Mouse (Mus musculus): ENCODE measurements around the gene Sbsn.

Gene Sbsn

GRCm38 (mm10) chr7:30757001-30757400, 5.7 kb downstream of the Sbsn start:
- no peak for DNase-seq (ENCODE audit: low spot score in 2 of 2)

DNA sequence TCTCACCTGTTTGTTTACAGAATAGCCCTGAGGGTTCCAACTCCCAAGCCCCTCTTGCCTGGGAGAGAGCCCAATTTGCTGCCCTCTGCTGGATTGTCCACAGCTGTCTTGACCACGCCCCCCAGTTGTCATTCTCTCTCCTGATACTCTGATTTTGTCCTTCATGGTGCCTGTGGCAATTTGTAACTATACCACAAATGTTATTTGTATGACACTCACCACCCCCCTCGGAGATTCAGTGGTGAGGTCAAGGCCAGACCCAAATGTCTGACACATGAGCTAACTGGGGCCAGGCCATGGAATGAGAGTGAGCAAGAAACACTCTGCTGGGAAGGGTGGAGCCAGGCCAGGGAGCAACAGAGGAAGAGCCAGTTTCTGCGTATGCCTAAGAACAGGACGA, 7.6 kb downstream of the Sbsn start:
- DNase-seq (ENCODE audit: low spot score in 2 of 2), result no peak

DNA sequence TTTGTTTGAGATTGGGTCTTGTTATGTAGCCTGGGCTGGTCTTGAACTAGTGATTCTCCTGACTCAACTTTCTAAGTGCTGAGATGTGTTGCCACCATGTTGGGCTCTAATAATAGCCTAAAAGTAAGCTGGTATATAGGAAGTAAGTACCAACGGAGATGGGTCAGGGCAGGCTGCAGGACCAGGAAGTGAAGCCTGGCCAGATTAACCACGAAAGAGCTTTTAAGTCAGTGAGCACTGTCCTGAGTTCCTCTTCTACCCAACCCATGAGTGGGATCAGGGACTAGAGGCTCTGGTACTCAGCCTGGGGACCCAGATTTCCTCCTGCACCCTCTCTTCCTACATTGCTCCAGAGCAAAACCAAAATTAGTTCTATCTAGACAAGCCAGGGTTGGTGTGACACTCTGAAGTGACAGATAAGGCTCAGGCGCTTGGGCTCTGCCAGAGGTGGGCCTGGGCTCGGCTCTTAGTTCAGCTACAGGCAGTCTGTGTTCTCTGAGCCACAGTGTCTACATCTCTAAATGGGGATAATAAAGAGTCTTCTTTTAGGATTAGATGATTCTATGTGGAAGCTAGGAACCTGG, 10.6 kb downstream of the Sbsn start:
- DNase-seq (ENCODE audit: low spot score in 2 of 2), result no peak

- no peak for DNase-seq (ENCODE audit: low spot score in 2 of 2)
Measured at GRCm38 (mm10) chr7:30763456-30763855, 12.2 kb downstream of the Sbsn start, which contains the start of gene Dmkn. Gene Dmkn, plus strand, starts transcription at chr7:30763756.

GRCm38 (mm10) chr7:30765173-30765572, 13.9 kb downstream of the Sbsn start:
- no peak for DNase-seq (ENCODE audit: low spot score in 2 of 2)

DNA sequence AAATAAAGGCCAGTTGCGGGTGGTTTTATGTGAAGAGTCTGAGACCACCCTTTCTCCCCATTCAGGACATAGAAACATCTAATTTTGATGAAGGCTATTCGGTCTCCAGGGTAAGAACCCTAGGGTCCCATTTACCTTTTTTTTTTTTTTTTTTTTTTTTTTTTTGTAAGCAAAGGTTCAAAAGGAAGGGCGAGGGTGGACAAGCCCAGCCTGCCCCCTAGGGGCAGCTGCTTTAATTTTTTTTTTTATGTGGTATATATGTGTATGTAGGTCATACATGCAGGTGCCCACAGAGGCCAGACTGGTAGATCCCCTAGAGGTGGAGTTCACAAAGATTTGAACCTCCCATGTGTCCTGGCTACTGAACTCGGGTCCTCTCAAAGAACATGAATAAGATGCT, 15.1 kb downstream of the Sbsn start:
- no peak for DNase-seq (ENCODE audit: low spot score in 2 of 2)

DNA sequence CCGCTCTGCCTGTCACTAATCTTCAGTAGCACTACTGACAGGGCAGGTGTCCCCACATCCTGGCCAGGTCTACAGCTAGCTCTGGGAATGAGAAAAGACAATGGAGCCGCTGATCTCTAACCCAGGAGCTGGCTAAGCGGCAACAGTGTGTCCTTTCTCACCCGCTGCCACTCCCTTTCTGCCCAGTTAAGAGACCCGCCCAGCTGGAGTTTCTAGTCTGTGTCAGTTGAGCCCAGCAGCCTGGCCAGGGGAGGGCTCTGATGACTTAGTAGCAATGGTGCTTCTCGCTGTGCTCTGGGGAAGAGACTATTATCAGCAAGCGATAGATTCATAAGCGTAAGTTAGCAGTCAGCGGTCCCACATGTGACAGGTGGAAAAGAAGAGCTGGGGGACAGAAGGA, 18.0 kb downstream of the Sbsn start:
- peak in 1 of 2 experiments; percentile 29 for DNase-seq (ENCODE audit: low spot score in 2 of 2)

- peak in 1 of 2 experiments; percentile 39 for DNase-seq (ENCODE audit: low spot score in 2 of 2)
Measured at GRCm38 (mm10) chr7:30776104-30776503, 24.8 kb downstream of the Sbsn start.

DNA sequence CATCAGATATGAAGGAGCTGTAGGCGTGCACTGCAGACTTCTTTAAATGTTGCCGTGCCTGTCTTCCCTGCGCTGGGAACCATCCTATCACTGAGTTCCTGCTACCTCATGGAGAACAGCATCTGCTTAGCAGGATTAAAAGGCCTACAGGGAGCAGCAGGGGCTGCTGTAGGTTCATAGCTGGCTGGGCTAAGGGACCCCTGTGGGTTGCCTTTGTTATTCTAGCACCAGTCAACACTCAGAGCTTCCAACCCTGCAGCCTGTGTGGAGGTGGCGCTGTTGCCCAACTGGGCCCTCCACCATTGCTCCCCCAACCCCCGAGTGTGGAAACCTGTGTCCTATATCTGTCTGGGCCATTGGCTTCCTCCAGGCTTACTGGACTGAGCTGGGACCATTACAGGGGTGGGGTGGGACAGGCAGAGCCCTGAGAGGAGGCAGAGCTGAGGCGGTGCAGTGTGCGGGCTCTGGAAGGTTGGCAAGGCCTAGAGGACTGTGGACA, 25.9 kb downstream of the Sbsn start:
- DNase-seq (ENCODE audit: low spot score in 2 of 2), result no peak

DNA sequence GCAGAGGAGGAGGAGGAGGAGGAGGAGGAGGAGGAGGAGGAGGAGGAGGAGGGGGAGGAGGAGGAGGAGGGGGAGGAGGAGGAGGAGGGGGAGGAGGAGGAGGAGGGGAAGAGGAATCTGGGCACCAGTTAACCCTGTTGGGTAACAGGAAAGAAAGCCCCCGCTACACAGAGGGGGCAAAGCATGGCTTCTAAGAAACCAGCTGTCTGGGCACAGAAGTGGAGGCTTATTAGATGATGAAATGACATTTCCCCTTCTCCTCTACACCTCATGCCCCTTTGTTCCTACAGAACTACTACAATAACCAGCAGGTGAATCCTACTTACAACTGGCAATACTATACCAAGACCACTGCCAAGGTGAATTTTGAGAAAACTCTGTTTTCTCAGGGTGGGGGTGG, 26.6 kb downstream of the Sbsn start:
- no peak for DNase-seq (ENCODE audit: low spot score in 2 of 2)

GRCm38 (mm10) chr7:30781792-30782191, 30.5 kb downstream of the Sbsn start:
- DNase-seq (ENCODE audit: low spot score in 2 of 2), result no peak

- no peak for DNase-seq (ENCODE audit: low spot score in 2 of 2)
Measured at GRCm38 (mm10) chr7:30782658-30783057, 31.4 kb downstream of the Sbsn start.

DNA sequence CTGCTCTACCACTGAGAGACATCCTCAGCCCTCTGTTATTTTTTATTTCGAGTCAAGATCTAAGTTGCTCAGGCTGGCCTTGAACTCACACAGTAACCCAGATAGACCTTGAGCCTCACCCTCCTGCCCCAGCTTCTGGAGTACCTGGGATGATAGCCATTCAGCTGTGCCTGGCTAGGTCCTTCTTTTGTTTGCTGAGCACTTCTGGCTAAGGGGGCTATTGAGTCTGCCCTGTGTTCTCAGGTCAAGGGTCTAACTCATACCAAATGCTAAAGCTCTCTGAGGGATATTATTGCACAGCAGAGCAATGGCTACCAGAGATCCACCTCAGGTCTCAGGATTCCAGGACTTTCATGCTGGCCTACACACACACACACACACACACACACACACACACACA, 33.9 kb downstream of the Sbsn start:
- no peak for DNase-seq (ENCODE audit: low spot score in 2 of 2)

GRCm38 (mm10) chr7:30785721-30786546, 34.7 kb downstream of the Sbsn start:
- no peak for DNase-seq (ENCODE audit: low spot score in 2 of 2)

DNA sequence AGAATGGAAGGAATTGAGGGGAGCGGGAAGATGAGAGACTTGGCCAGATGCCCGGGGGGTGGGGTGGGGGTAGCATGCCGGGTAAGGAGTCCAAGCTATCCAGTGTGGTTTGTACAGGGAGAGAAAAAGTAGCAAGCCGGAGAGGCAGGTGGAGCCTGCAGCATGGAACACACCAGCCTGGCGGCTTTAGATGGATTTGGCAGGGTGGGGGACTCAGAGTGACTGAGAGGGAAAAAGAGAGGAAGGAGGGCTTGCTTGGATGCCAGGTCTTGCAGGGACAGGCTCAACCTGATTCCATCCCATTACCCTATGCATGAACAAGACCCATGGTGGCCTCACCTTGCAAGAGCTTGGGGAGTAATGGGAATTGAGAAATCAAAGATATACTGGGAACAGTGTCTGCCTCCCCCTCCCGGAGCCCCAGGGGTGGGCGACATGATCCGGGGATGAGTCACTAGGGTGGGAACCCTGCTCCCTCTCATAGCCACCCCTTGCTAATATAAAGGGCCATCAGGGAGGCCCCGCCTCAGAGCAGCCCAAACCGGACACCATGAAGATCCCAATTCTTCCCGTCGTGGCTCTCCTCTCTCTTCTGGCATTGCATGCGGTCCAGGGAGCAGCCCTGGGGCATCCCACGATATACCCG, 36.2 kb downstream of the Sbsn start, which contains the start of gene Krtdap:
TSS of gene Krtdap (plus strand) at position 520 of the 646 bp plus-strand sequence.
- no peak for DNase-seq (ENCODE audit: low spot score in 2 of 2)

DNA sequence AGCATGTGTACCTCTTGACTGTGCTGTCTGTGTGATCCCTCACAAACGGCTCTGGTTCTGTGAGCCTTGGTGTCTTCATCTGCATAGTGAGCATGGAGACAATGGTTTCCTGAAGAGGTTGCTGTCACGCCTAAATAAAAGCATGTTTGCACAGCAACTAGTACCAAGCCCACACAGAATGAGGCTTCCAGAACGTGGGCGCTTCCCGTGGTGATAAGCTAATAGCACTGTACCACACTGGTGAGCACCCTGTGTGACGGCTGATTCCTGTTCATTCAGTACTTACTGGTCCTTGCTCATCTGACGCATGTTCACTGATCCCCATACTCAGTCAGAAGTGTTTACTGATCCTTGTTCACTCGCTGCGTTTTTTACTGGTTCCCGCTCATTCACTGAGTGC, 38.9 kb downstream of the Sbsn start:
- no peak for DNase-seq (ENCODE audit: low spot score in 2 of 2)

- DNase-seq (ENCODE audit: low spot score in 2 of 2), result no peak
Measured at GRCm38 (mm10) chr7:30791921-30792320, 40.6 kb downstream of the Sbsn start.

DNA sequence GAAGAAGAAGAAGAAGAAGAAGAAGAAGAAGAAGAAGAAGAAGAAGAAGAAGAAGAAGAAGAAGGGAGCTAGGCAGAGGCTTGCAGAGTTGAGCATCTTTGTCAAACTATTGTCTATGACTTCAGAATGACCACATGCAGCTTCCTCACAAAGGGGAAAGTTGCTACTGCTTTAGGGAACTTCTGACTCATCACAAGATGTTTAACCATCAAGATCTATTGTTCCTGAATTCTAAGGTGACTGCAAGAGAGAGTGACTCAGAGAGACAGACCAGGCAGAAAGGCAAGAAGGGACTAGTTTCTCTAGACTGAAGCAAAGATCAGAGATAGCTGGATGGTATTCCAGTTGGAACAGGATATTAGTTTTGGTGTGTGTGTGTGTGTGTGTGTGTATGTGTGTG, 43.6 kb downstream of the Sbsn start:
- DNase-seq (ENCODE audit: low spot score in 2 of 2), result no peak

DNA sequence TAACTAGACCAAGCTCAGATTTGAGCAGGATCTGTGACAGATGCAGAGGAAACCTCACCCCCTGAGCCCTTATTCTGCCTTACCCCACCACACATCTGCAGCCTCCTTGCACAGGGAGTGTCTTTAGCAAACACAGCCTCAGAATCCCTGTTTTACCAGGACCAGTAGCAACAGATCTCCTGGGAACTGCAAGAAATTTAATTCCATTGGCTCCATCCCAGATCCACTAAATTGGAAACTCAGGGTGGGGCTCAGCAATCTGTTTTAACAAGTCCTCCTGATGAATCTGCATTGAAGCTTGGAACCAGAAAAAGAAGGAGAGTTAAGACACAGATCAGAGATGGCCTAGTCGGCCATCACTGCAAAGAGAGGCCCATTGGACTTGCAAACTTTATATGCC, 45.5 kb downstream of the Sbsn start:
- DNase-seq (ENCODE audit: low spot score in 2 of 2), result no peak

DNA sequence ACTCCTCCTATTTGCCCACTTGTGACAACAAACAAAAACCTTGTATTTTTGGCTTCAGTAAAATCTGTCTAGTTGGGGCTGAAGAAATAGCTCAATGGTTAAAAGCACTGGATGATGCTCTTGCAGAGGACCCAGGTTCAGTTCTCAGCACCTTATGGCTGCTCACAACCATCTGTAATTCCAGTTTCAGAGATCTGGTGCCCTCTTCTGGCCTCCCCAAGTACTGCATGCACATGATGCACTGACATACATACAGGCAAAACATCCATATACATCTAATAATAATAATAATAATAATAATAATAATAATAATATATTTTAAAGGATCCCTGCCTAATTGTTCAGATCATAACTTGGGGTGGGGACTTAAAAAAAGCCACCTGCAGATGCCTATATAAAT, 49.4 kb downstream of the Sbsn start:
- DNase-seq (ENCODE audit: low spot score in 2 of 2), result no peak

- no peak for DNase-seq (ENCODE audit: low spot score in 2 of 2)
Measured at GRCm38 (mm10) chr7:30803256-30803655, 52.0 kb downstream of the Sbsn start.

DNA sequence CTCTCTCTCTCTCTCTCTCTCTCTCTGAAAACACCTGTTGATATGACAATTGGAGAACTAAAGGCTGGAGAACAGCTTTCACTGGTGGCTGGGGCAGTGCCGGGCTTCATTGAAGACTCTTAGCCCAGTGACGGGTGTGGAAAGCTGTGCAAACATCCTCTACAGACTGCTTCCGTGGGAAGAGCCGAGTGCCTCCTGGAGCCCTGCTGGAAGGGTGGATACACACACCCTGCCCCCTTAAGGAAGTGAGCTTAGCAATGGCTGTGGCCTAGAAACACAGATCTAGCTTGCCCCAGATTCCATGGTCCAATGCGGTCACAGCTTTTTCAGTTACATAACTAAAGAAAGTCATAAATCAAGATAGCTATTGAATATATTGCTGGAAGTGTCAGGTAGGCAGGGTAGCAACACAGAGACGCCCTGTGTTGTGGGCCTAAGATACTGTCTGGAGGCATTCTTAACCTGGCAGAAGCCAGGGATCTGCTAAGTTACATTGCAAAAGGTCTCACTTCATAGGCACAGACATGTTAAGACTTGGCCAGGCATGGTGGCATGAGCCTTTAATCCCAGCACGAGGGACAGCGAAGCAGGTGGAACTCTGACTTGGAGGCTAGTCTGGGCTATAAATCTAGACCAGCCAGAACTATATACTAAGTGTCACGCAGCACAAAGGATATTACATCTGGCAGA, 52.9 kb downstream of the Sbsn start:
- peak in 1 of 2 experiments; percentile 22 for DNase-seq (ENCODE audit: low spot score in 2 of 2)

Measured in urinary bladder, adult 18-20 months (tissue).